13 mouse cellular contexts compared by ENCODE assay signal in the genomic region with DNA sequence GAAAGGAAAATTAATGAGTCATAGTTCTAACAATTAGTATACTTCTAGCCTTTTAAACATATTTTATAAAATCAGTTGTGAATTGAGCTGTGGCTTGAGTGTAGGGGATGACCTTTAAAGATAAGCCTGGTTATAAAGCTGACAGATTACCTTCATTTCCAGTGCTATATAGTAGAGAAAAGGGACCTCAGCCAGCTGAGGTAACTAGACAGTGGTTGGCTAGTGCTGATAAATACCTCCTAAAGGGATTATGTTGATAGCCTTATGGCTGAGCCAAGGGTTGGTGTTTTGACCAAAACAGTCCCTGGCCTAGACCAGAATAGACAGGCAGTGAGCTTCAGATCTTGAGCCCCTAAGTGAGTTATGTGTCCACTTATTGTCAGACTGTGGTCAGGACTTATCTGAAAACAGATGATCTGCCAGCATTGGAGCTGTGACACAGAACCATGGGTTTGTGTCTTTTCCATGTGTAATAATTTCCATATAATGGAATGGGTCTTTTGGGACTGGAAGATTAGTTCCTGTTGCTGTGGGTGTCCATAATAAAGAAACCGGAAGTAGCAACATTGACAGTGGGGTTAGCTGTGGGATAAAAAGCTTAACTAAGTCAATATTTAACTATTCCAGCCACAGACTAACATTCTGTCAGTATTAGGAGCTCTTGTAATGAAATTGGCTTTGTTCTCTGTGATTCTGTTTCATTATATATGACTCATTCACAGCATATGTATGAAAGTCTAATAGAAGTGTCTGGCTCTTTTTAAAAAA. TPM values are rescaled to one million over a fixed set of nuclear protein-coding genes. Genes with fewer than 3 reads are reported as not detected.
DNase-seq lines count a peak whose midpoint lies in the region; ATAC-seq and TF ChIP-seq lines count a peak whose summit lies in the region.
"Had no signal": no experiment of that assay in that cellular context is flagged by ENCODE, and none has a peak within 500 bp of the region (broad histone marks: within the 10 kb centered on the region; RNA-seq: fewer than 3 reads in every experiment).

No protein-coding gene starts in this region.

- CTCF ChIA-PET in Patski (lab: Charles Lee): interaction anchor here (0.9 to 1.8 kb wide), 3 partner anchors 9 to 27 kb away, joined by 3 to 4 read pairs (median 3); no protein-coding TSS in a partner anchor

- H3K27ac ChIP-seq in liver, adult 2 months (replicated peaks; ENCODE audit: insufficient read depth, low read depth, low read length): 0 out of 2 replicates have a peak overlapping the region, but pooled peaks have one; percentile 26
- H3K27ac ChIP-seq in liver, embryonic 11.5 days (ENCODE audit: low read depth, low read length): no peak overlapping the region
- H3K27ac ChIP-seq in intestine, embryonic 16.5 days (ENCODE audit: low read length): peak overlapping the region; percentile 1; the same call in 1 of the 2 replicates
- no peak overlapping the region for H3K27ac ChIP-seq in midbrain, embryonic 11.5 days (ENCODE audit: low read depth, low read length)
- H3K27ac ChIP-seq: hindbrain, embryonic 10.5 days; left cerebral cortex, adult 2 months; neural tube, embryonic 12.5 days had no signal

- H3K27me3 ChIP-seq in liver, adult 2 months (ENCODE audit: control insufficient read depth, insufficient read depth, low read length): no peaks in the 10 kb centered on the region
- H3K27me3 ChIP-seq in liver, embryonic 11.5 days (replicated peaks; ENCODE audit: control insufficient read depth, insufficient read depth, low read length): no peaks in the 10 kb centered on the region
- H3K27me3 ChIP-seq in Patski: no peaks in the 10 kb centered on the region
- no peaks in the 10 kb centered on the region for H3K27me3 ChIP-seq in intestine, embryonic 16.5 days (replicated peaks; ENCODE audit: control insufficient read depth, insufficient read depth, low read length)
- no peaks in the 10 kb centered on the region for H3K27me3 ChIP-seq in midbrain, embryonic 11.5 days (ENCODE audit: control insufficient read depth, insufficient read depth, low read length)
- H3K27me3 ChIP-seq: neural tube, embryonic 12.5 days had no signal

- H3K9me3 ChIP-seq in liver, embryonic 11.5 days (ENCODE audit: control insufficient read depth, low read length): no peaks in the 10 kb centered on the region
- no peaks in the 10 kb centered on the region for H3K9me3 ChIP-seq in intestine, embryonic 16.5 days (ENCODE audit: control insufficient read depth, low read length)
- H3K9me3 ChIP-seq in midbrain, embryonic 11.5 days (ENCODE audit: control insufficient read depth, low read length): no peaks in the 10 kb centered on the region
- H3K9me3 ChIP-seq: hindbrain, embryonic 10.5 days; neural tube, embryonic 12.5 days had no signal

- in situ Hi-C loops in Patski (cut with MboI; ENCODE audit: low pct_unique_long_range_greater_than_20kb): no loop called here

- H3K4me3 ChIP-seq in liver, adult 2 months (ENCODE audit: insufficient read depth, low read depth, low read length): no peak overlapping the region
- no peak overlapping the region for H3K4me3 ChIP-seq in liver, embryonic 11.5 days (ENCODE audit: low read depth, low read length)
- no peak overlapping the region for H3K4me3 ChIP-seq in intestine, embryonic 16.5 days (ENCODE audit: low read length)
- H3K4me3 ChIP-seq in midbrain, embryonic 11.5 days (ENCODE audit: low read depth, low read length): no peak overlapping the region
- H3K4me3 ChIP-seq: hindbrain, embryonic 10.5 days; left cerebral cortex, adult 2 months; neural tube, embryonic 12.5 days had no signal

- POLR2A ChIA-PET in Patski (lab: Charles Lee): interaction anchor here (0.6 to 0.7 kb wide), 2 partner anchors 27 to 97 kb away, joined by 3 to 5 read pairs; no protein-coding TSS in a partner anchor

- no peak for TF ChIP-seq CTCF in liver, adult 2 months (IDR thresholded peaks at IDR 0.05; ENCODE audit: low read depth, low read length)
- no peak for TF ChIP-seq CTCF in Patski (IDR thresholded peaks at IDR 0.05)

- no peak for TF ChIP-seq POLR2A in liver, adult 2 months (IDR thresholded peaks at IDR 0.05; ENCODE audit: extremely low read depth, insufficient read depth, low read length)

- no peak for ATAC-seq in liver, embryonic 11.5 days (replicated peaks; ENCODE audit: low FRiP score)
- peak; percentile 72 for ATAC-seq in Patski
- ATAC-seq in intestine, embryonic 16.5 days: peak; percentile 50
- no peak for ATAC-seq in midbrain, embryonic 11.5 days (ENCODE audit: low FRiP score)
- ATAC-seq: inflammation-experienced regulatory T-cells, adult 6 months had no signal

- DNase-seq in liver, adult 2 months (ENCODE audit: extremely low read depth, low read depth, low spot score): peak; percentile 56
- no peak for DNase-seq in liver, embryonic 11.5 days (ENCODE audit: low spot score)
- DNase-seq in Patski (ENCODE audit: low read depth, low spot score): peak; percentile 87
- DNase-seq in yolk sac, embryonic 10.5 days (ENCODE audit: low spot score): peak; percentile 4
- no peak for DNase-seq in midbrain, embryonic 11.5 days (ENCODE audit: low spot score, missing footprints)
- no peak for DNase-seq in frontal cortex, postnatal 14 days (ENCODE audit: low spot score in 2 of 2)
- DNase-seq: adrenal gland, postnatal 14 days; cerebellum, postnatal 10 days had no signal

- H3K9ac ChIP-seq in liver, adult 2 months (ENCODE audit: low read depth, low read length): 0 out of 2 replicates have a peak overlapping the region, but pooled peaks have one; percentile 23
- no peak overlapping the region for H3K9ac ChIP-seq in liver, embryonic 11.5 days (ENCODE audit: low read depth, low read length)
- H3K9ac ChIP-seq in intestine, embryonic 16.5 days (ENCODE audit: low read depth, low read length): no peak overlapping the region
- no peak overlapping the region for H3K9ac ChIP-seq in midbrain, embryonic 11.5 days (ENCODE audit: low read length)
- H3K9ac ChIP-seq: neural tube, embryonic 12.5 days had no signal

- 11% methylated on average over 1 of the region's 1 CpGs for WGBS in liver, adult 2 months
- 71% methylated on average over 1 of the region's 1 CpGs for WGBS in liver, embryonic 11.5 days
- 51% methylated on average over 1 of the region's 1 CpGs for WGBS in intestine, embryonic 16.5 days
- WGBS in midbrain, embryonic 11.5 days: 80% methylated on average over 1 of the region's 1 CpGs

- peaks cover 25% of the 10 kb centered on the region for H3K4me1 ChIP-seq in liver, adult 2 months (ENCODE audit: control insufficient read depth, insufficient read depth, low read length)
- peaks cover 3% of the 10 kb centered on the region for H3K4me1 ChIP-seq in liver, embryonic 11.5 days (replicated peaks; ENCODE audit: control insufficient read depth, insufficient read depth, low read length)
- H3K4me1 ChIP-seq in intestine, embryonic 16.5 days (ENCODE audit: control insufficient read depth, insufficient read depth, low read length): 0 out of 2 replicates have a peak, but pooled peaks cover 12% of the 10 kb centered on the region
- no peaks in the 10 kb centered on the region for H3K4me1 ChIP-seq in midbrain, embryonic 11.5 days (ENCODE audit: control insufficient read depth, insufficient read depth, low read length)
- H3K4me1 ChIP-seq: hindbrain, embryonic 10.5 days had no signal

- peaks cover 14% of the 10 kb centered on the region for H3K36me3 ChIP-seq in liver, adult 2 months (ENCODE audit: control insufficient read depth, insufficient read depth, low read length)
- no peaks in the 10 kb centered on the region for H3K36me3 ChIP-seq in liver, embryonic 11.5 days (ENCODE audit: control insufficient read depth, insufficient read depth, low read length)
- H3K36me3 ChIP-seq in intestine, embryonic 16.5 days (ENCODE audit: control insufficient read depth, insufficient read depth, low read length): no peaks in the 10 kb centered on the region
- H3K36me3 ChIP-seq in midbrain, embryonic 11.5 days (ENCODE audit: control insufficient read depth, insufficient read depth, low read length): no peaks in the 10 kb centered on the region

- no peak overlapping the region for H3K4me2 ChIP-seq in liver, embryonic 11.5 days
- H3K4me2 ChIP-seq in intestine, embryonic 16.5 days (ENCODE audit: low read depth, low read length): no peak overlapping the region
- H3K4me2 ChIP-seq in midbrain, embryonic 11.5 days: no peak overlapping the region
- H3K4me2 ChIP-seq: neural tube, embryonic 12.5 days had no signal

- peaks cover 25% of the 10 kb centered on the region for H3K79me2 ChIP-seq in liver, adult 2 months (ENCODE audit: control insufficient read depth, insufficient read depth, low read length)

RNA-seq across cellular contexts. Expression of gene Rabep1, which starts 29.5 kb away (rescaled TPM):
- 27.9 and 29.1 TPM in 2 replicates for total RNA-seq in liver, adult 2 months (2014; rRNA removed)
- 3.3 and 3.5 TPM in 2 replicates for polyA plus RNA-seq in liver, adult 2 months (2012; rRNA removed)
- polyA plus RNA-seq in liver, embryonic 11.5 days (2014; fragmentation: Nextera tagmentation; extraction: Ambion mirVana): 25.7 and 28.9 TPM in 2 replicates
- polyA plus RNA-seq in Patski (2021): 48.8 TPM
- polyA plus RNA-seq in intestine, embryonic 16.5 days (2015; fragmentation: Nextera tagmentation; extraction: Ambion mirVana): 55.8 and 60.7 TPM in 2 replicates
- 41.7 and 44.2 TPM in 2 replicates for polyA plus RNA-seq in midbrain, embryonic 11.5 days (2014; fragmentation: Nextera tagmentation; extraction: Ambion mirVana)

Comparison
In these comparisons a context has a peak if more than half of its experiments do, and no peak if none do; other contexts are left out.
1. DNase-seq: peak in liver, adult 2 months (single experiment), Patski (single experiment) and yolk sac, embryonic 10.5 days (single experiment); none in liver, embryonic 11.5 days (single experiment), midbrain, embryonic 11.5 days (single experiment) and frontal cortex, postnatal 14 days (0 of 2).
2. H3K27ac ChIP-seq: peak in liver, adult 2 months (single experiment) and intestine, embryonic 16.5 days (single experiment); none in liver, embryonic 11.5 days (single experiment) and midbrain, embryonic 11.5 days (single experiment).
3. ATAC-seq: peak in Patski (single experiment) and intestine, embryonic 16.5 days (single experiment); none in liver, embryonic 11.5 days (single experiment) and midbrain, embryonic 11.5 days (single experiment).